Mouse (Mus musculus): ENCODE measurements around the gene Raet1d. TPM values are rescaled to one million over a fixed set of nuclear protein-coding genes. Genes with fewer than 3 reads are reported as not detected.
"Not testable (repeated sequence)": the region's sequence is repeated elsewhere in the genome, so short reads cannot be mapped to it uniquely, and the experiment has no call there.

Gene Raet1d
- not detected in 2 replicates for total RNA-seq (2017)

DNA sequence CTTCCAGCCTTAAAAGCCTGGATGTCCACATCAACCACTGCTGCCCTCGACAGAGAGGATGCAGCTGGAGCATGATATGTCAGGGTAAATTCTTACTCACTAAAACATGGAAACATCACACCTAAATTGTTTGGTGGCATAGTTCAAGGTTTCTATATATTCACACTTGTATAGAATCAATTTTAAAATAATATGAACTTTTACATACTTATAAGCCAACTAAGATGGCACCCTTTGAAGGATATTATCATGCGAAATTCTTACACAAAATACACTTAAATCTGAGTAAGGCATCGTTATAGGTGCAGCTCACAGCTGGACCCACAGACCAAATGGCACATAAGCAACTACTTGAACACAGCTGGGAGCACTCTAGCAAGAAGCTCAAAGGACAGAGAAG lies at the start of gene Raet1d:
Gene Raet1d (plus strand): TSS at position 301 of the 400 bp plus-strand sequence.
- ATAC-seq (replicated peaks; ENCODE audit: low read depth, poor library complexity, severe bottlenecking), result not testable (repeated sequence)

DNA sequence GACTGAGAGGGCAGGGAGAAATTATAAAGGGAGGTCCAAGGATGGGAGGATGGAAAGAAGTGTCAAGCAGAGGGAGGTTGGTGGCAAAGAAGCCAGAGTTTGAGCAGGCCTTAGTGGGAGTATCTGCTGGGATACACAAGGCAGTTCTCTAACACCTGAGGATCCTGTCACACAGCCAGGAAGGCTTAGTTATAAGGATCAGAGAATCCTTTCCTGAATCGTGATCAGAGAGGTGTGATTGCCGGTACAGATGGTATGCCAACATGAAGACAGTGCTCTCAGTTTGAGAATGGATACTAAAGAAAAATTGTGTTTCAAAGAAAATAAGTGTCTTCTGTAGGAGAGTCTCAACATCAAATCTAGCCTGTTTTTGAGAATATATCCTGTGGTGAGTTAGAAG lies 37.5 kb upstream of the Raet1d start:
- no peak for ATAC-seq (replicated peaks; ENCODE audit: low read depth, poor library complexity, severe bottlenecking)

DNA sequence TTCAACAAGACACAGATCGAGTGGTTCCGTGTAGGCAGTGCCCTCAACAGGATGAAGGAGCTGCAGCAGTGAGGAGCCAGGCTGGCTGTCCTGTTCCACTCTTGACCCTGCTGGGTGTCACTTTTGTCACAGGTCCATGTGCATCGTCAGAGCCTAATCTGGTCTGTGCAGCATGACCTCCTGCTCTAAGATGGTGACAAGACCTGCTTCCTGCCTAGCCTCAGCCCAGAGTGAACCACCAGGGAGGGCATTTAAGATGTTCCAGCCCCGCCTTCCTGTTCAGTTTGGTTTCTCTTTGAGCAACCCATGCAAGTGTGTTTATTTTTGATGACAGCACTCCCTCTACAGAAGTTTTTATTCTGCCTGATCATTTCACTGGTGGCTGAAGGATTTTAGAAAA lies 14.6 kb upstream of the Raet1d start:
- ATAC-seq (replicated peaks; ENCODE audit: low read depth, poor library complexity, severe bottlenecking), result peak; percentile 65

DNA sequence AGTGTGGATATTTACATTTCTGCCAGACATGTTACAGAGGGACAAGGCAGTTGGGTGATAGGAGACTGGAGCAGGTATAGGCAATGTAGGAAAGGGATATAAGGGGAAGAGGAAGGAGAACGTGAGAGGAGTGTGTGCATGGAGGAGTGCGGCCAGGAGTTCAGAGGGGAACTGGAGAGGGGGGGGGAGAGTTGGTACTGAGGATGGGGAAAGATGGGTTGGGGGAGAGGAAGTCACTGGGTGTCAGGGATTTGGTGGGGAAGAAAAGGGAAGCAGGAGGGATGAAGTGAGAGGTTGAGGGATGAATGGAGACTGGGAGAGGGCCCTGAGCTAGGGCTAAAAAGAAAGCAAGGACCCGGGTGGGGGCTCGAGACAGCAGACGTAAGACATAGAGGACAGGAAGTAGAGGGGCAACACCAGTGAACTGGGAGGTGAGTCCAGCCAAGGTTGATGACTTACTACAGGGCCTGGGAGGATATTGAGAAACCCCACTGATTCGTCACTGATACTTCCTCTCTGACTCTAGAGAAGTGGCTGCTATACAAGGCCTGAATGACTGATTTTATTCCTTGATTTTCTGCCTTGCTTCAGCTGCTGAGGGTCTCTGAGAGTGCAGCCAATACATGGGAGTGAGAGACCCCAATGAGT lies 6.7 kb upstream of the Raet1d start:
- peak; percentile 77 for ATAC-seq (replicated peaks; ENCODE audit: low read depth, poor library complexity, severe bottlenecking)

DNA sequence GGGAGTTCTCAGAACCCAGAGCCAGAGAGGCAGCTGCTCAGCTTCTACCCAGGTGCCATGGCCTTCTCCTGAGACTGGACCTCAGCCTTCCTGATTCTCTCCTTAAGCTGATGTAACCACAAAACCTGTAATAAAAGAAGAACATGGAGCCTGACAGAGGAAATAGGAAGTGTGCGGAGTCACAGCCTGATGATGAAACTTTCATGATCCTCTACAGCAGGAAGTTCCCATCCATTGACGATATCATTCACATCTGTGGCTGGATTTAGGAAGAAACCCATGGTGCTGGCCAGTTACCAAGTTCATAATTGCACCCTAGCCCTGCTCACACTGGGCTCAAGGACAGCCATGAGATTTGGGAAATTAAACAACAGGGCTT lies 6.2 kb upstream of the Raet1d start:
- peak; percentile 88 for ATAC-seq (replicated peaks; ENCODE audit: low read depth, poor library complexity, severe bottlenecking)

DNA sequence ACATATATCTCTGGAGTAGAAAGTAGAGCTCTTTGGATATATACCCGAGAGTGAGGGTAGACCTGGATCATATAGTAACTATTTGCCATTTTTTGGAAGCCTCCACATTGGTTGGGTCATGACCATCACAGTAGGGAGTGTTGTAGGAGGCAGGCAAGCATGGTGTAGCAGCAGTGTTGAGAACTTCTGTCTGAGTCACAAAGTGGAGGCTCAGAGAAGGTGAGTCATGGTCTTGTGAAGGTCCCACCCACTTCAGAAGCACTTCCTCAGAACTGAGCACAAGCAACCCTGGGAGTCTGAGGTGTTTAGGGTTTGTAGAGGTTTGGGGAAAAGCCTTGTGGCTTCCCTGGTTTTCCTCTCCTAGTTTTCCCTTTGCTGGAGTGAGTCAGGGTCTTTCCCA lies 3.0 kb upstream of the Raet1d start:
- not testable (repeated sequence) for ATAC-seq (replicated peaks; ENCODE audit: low read depth, poor library complexity, severe bottlenecking)

DNA sequence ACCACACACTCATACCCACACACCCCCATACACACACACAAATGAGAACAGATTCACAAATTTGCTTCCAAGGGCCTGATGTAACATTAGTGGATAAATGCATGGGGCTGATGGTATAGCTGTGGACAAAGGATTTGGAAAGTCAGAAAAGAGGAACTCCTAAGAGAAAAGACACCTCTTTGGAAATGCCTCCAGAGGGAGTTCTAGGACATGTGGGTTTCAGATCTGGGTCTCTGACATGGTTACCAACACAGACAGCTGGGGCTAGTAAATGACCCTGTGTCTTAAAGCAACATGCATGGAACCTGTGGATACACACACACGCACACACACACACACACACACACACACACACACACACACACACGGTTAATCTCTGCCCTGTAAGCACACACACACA lies 605 bp downstream of the Raet1d start:
- peak; percentile 52 for ATAC-seq (replicated peaks; ENCODE audit: low read depth, poor library complexity, severe bottlenecking)

DNA sequence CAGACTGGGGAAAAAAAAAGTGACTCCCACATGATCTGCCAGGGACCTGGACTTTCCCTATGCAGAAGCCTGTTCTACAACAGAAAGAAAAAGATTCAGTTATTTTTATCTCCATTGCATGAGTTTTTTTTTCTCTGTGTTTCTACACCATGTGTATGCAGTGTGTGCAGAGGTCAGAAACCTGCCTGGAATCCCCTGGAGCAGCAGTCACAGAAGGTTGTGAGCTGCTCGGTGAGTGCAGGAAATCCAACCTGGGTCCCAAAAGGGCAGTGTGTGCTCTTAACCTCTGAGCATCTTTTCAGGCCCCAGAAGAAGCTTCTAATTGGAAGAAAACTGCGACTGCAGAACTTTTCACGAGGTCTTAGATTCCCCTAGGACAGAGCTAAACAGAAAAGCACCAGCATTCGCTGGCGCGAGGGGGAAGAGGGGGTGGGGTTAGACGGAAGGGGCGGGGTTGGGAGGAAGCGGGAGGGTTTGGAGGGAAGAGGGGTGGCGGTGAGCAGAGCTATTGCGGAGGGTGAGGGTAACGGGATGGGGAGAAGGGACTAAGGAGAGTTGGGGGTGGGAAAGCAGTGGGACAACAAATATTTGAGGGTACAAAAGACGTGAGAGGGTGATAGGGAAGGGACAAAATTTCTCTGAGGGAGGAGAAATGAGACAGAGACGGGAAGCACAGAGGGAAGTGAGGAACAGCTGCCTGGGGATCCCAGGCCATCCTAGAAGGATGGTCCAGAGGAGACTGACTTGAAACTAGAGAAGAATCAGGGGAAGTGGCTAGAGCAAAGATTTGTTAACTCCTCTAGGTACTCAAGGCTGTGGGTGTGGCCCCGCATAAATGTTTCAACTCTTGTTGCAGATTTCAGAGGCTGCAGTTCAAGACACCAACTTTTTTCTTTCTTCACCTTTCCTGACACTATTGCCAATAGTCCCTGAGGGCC lies 1.3 kb downstream of the Raet1d start:
- not testable (repeated sequence) for ATAC-seq (replicated peaks; ENCODE audit: low read depth, poor library complexity, severe bottlenecking)

DNA sequence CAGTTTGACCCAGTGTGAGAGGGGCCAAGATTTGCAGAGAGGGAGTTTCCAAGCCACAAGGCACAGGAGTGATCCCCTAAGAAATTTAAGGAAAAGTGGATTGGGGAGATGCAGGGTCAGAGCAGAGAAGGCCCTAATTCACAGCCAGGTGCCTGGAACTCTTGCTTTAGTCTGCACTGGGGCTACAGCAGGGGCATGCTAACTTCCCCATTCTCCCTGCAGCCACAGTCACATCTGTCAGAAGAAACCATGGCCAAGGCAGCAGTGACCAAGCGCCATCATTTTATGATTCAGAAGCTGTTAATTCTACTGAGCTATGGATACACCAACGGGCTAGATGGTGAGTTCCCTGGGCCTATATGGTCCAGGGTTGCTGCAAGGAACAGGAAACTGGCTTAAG lies 2.1 kb downstream of the Raet1d start:
- ATAC-seq (replicated peaks; ENCODE audit: low read depth, poor library complexity, severe bottlenecking), result peak; percentile 68

DNA sequence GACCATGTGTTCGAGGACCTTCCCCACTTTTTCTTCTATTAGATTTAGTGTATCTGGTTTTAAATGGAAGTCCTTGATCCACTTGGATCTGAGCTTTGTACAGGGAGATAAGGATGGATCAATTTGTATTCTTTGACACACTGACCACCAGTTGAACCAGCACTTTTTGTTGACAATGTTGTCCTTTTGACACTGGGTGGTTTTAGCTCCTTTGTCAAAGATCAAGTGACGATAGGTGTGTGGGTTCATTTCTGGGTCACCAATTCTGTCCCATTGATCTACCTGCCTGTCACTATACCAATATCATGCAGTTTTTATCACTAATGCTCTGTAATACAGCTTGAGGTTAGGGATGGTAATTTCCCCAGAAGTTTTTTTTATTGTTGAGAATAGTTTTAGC lies 4.6 kb downstream of the Raet1d start:
- ATAC-seq (replicated peaks; ENCODE audit: low read depth, poor library complexity, severe bottlenecking), result not testable (repeated sequence)

DNA sequence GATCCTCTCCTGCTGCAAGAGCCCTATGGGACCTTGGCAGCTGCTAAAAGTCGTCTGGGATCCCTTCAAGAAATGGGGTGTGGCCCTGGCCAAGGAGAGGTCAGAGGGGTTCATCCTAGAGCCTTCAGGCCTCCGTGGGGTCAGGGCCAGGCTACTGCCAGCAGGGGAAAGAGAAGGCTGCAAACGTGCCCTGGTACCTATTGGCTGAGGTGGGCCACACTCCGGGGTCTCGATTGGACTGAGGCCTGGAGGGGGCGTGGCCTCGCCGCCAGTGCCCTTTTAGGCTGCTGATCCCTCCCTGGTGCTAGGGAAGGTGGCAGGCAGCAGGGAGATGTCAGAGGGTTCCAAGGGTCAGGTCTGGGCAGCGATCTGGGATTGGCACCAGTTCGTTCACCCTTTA lies 20.9 kb downstream of the Raet1d start:
- not testable (repeated sequence) for ATAC-seq (replicated peaks; ENCODE audit: low read depth, poor library complexity, severe bottlenecking)

DNA sequence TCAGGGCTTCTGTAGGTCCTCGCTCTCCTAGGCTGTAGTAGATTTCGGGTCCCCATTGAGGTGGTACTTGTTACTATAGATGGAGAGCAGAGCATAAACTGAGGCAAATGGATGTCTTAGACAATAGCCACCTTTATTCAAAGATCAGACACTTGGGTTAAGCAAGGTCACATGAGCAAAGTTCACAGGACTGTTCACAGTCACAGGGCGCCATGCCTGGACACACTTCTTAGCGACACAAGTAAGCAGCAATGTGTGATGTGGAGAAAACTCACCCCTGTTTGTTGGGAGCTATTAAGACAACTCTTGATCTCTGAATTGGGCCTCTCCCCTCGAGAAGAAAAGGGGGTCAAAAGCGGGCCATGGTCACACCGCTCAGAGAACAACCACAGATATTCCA lies 29.8 kb downstream of the Raet1d start:
- ATAC-seq (replicated peaks; ENCODE audit: low read depth, poor library complexity, severe bottlenecking), result not testable (repeated sequence)

DNA sequence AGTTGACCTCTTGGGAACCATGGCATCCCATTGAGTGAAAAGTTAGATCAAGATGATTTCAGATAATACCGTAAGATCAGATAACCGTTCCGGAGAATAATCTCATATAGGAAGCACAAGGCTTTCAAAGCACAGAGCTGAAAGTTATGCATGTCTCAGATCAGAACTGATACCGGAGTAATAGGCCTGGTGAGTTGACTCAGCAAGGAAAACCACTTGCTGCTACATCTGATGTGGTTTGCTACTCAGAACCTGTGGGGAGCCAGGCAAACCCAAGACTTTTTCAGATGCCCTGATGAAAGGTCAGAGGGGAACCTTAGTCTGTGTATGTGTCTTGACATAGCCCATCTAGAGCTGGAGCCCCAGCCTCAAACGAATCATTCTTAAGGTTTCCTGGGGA lies 31.3 kb downstream of the Raet1d start:
- not testable (repeated sequence) for ATAC-seq (replicated peaks; ENCODE audit: low read depth, poor library complexity, severe bottlenecking)

DNA sequence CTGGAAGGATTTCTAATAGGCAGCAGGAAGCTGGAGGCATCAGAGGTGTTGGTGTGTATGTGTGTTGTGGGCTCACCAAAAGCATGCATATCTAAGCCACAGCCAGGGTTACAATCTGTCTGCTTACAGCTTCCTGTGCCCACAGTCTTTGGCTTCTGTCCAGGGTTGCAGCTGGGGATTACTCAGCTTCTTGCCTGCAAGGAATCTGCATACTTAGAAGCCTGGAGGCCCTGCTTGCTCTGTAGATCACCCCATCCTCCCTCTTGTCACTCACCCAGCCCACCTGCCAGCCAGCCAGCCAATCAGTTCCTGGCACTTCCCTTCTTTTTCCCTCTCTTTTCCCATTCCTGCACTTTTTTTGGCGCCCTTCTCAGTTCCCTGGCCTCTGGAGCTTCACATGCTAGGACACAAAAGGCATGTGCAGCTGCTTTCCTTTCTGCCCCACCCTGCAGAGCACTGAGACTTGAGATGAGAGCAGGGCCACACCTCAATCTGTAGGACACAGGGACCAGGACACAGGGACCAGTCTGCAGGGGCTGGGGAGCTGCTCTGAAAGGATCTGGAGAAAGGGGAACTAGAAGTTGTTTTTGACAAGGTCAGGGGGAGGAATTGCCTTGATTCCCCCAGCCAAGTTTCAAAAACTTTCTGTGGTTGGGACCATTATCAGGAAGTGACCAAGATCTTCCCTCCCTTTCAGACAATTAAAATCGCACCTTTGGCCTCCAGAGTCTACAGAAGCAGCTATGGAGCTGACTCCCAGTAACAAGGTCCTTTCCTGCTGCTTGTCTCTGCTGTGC lies 32.9 kb downstream of the Raet1d start:
- peak; percentile 80 for ATAC-seq (replicated peaks; ENCODE audit: low read depth, poor library complexity, severe bottlenecking)

DNA sequence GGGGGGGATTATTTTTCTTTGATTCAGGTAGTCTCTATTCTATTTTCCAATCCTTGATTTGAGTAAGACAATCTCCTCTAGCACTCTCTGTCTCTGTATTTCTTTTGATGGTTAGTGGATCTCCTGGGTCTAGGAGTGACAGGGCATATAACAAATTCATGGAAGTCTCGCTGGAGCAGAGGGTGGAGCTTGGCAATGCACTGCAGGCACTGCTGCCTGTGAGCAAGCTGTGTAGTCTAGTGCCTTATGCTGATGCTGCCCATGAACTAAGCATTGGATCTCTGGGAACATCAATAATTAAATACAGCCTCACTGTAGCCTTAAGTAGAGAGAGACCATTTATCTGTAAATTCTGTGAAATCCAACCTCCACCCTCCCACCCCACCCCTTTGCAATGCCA lies 36.3 kb downstream of the Raet1d start:
- not testable (repeated sequence) for ATAC-seq (replicated peaks; ENCODE audit: low read depth, poor library complexity, severe bottlenecking)

DNA sequence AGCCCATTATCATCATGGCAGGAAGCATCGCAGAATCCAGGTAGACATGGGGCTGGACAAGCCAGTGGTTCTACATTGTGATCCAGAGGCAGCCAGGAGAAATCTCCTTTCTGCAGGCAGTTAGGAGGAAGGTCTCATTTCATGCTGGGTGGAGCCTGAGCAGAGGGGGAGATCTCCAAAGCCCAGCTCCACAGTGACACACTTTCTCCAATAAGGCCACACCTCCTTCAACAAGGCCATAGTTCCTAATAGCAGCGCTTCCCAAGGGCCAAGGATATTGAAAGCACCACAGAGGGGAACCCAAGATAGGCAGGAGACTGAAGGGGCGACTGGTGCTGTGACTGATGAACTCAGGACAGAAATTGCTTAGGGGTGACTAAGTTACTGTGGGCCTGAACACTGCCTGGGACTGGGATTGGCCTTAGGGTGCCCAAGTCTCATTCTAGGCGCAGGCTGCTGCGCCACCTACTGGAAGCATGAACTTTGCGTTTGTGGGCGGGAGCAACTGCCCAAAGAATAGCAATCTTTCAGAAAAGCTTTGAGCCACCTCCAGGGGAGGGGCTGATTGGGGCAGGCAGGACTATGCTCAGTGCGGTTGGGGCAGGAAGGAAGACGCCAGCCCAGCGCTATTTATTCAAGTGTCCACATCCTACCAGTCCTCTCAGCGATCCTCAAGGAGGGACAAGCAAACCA lies 42.0 kb downstream of the Raet1d start:
- peak; percentile 94 for ATAC-seq (replicated peaks; ENCODE audit: low read depth, poor library complexity, severe bottlenecking)

DNA sequence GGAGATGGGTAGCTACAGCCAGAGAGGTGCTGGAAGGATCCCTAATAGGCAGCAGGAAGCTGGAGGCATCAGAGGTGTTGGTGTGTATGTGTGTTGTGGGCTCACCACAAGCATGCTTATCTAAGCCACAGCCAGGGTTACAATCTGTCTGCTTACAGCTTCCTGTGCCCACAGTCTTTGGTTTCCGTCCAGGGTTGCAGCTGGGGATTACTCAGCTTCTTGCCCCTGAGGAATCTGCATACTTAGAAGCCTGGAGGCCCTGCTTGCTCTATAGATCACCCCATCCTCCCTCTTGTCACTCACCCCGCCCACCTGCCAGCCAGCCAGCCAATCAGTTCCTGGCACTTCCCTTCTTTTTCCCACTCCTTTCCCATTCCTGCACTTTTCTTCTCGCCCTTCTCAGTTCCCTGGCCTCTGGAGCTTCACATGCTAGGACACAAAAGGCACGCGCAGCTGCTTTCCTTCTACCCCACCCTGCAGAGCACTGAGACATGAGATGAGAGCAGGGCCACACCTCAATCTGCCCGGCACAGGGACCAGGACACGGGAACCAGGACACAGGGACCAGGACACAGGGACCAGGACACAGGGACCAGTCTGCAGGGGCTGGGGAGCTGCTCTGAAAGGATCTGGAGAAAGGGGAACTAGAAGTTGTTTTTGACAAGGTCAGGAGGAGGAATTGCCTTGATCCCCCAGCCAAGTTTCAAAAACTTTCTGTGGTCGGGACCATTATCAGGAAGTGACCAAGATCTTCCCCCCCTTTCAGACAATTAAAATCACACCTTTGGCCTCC lies 53.5 kb downstream of the Raet1d start:
- peak; percentile 93 for ATAC-seq (replicated peaks; ENCODE audit: low read depth, poor library complexity, severe bottlenecking)

Data from common myeloid progenitor, adult 5-6 weeks (primary cell).